Mouse (Mus musculus) midbrain, postnatal 0 days (tissue): Measurements from ENCODE around the gene Tgfbr2. TPM values are rescaled to one million over a fixed set of nuclear protein-coding genes. Genes with fewer than 3 reads are reported as not detected.

Experiments
- ATAC-seq: fragments of 200-750 bp; cut with Nextera tagmentation; 2 replicates; pipeline ENCODE4 v1.8.0; 2017; ENCODE audit warnings: moderate number of reproducible peaks, mild to moderate bottlenecking, moderate TSS enrichment, moderate library complexity; ENCODE audit not compliant: low FRiP score
- DNase-seq: peaks from one replicate; pipeline ENCODE4 v3.0.0-alpha.2; 2015; ENCODE audit warnings: low spot score
- H3K27ac ChIP-seq: fragments of 300-500 bp; sonication (generic); 2 replicates; pipeline ENCODE4 v1.5.1; 2014; ENCODE audit warnings: low read depth, mild to moderate bottlenecking, low read length, mixed read lengths
- H3K27me3 ChIP-seq: fragments of 300-500 bp; sonication (generic); 2 replicates; pipeline ENCODE4 v1.6.1; 2014; ENCODE audit warnings: low read length, control low read depth, mixed read lengths; ENCODE audit not compliant: insufficient read depth
- H3K36me3 ChIP-seq: fragments of 300-500 bp; sonication (generic); 2 replicates; pipeline ENCODE4 v1.6.1; 2014; ENCODE audit warnings: low read length, control low read depth, mixed read lengths; ENCODE audit not compliant: insufficient read depth
- H3K4me1 ChIP-seq: fragments of 300-500 bp; sonication (generic); 2 replicates; pipeline ENCODE4 v1.6.1; 2014; ENCODE audit warnings: mild to moderate bottlenecking, control low read depth, antibody characterized with exemption, low read length, mixed read lengths; ENCODE audit not compliant: insufficient read depth
- H3K4me2 ChIP-seq: fragments of 300-500 bp; sonication (generic); 2 replicates; pipeline ENCODE4 v1.6.1; 2014; ENCODE audit warnings: low read depth, mild to moderate bottlenecking, low read length, mixed read lengths; ENCODE audit not compliant: poor library complexity, severe bottlenecking
- H3K4me3 ChIP-seq: fragments of 300-500 bp; sonication (generic); 2 replicates; pipeline ENCODE4 v1.5.1; 2014; ENCODE audit warnings: low read depth, mild to moderate bottlenecking, low read length, moderate library complexity
- H3K9ac ChIP-seq: fragments of 300-500 bp; sonication (generic); replicated peaks from 2 replicates; pipeline ENCODE4 v1.6.1; 2014; ENCODE audit warnings: mild to moderate bottlenecking, low read length, moderate library complexity, mixed read lengths; ENCODE audit not compliant: poor library complexity, severe bottlenecking
- H3K9me3 ChIP-seq: fragments of 300-500 bp; sonication (generic); 2 replicates; pipeline ENCODE4 v1.6.1; 2016; ENCODE audit warnings: low read length, control low read depth
- CTCF ChIP-seq: IDR thresholded peaks from 2 replicates; pipeline ENCODE4 v1.5.1; 2016; ENCODE audit warnings: antibody characterized with exemption, mild to moderate bottlenecking
- WGBS: fragments of 180-500 bp; shearing (Covaris S2); extraction: QIAGEN DNeasy Blood & Tissue Kit; methylation state at CpG from one replicate; pipeline ENCODE4 v1.1.7; 2014; 5-methylcytosine and 5-hydroxymethylcytosine counted together
- polyA plus RNA-seq: library from polyadenylated mRNA; unstranded; fragments of >200 nt; fragmentation: Nextera tagmentation; extraction: Ambion mirVana; gene quantifications from 2 replicates; pipeline ENCODE4 v1.2.1, GENCODE M21; 2015
- total RNA-seq: library from RNA; depleted of rRNA; stranded (reverse); fragments of >200 nt; gene quantifications from 2 replicates; pipeline ENCODE4 v1.2.3, GENCODE M21; 2014

The Tgfbr2 gene
- total and polyA plus RNA-seq, 2 experiments from 2014 or later, result 7.2 to 20.3 TPM

DNA sequence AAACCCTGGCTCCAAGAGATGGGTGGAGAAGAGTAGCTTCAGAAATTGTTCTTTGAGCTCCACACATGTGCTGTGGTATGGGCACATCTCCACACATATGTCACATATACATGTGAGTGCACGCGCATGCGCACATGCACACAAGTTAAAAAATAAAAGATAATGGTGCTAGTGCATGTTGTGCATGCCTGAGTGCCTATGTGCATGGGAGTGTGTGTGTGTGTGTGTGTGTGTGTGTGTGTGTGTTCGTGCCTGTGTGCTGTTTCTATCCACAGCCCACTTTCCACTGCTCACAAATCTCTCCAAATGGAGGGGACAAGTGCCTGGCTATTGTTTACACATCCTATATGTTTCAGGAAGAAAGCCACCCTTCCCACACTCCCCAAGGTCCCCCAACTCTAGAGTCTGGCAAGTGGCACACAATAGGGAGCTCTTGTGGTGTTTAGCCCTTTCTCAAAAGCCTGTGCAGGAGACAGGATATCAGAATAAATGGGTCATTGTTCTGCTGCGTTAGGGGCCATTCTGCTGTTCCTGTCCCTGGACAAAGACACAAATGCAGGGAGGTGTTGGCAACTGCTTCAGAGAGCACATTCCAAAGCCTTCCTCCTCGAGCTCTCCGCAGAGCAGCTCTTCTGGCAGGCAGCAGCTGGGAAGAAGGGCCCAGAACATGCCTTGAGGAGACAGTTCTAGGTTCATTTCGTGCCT lies 37.9 kb upstream of the Tgfbr2 start:
- no peaks in the 10 kb centered on the region for H3K9me3 ChIP-seq
- H3K9ac ChIP-seq, result no peak overlapping the region
- TF ChIP-seq CTCF, result no peak
- ATAC-seq, result no peak
- peaks cover 3% of the 10 kb centered on the region; the same call in 1 of the 2 replicates for H3K4me1 ChIP-seq
- WGBS, result 58% methylated on average over 8 of the region's 8 CpGs
- H3K36me3 ChIP-seq, result no peaks in the 10 kb centered on the region
- no peak for DNase-seq
- H3K27me3 ChIP-seq, result no peaks in the 10 kb centered on the region
- H3K4me2 ChIP-seq, result no peak overlapping the region
- no peak overlapping the region for H3K27ac ChIP-seq
- H3K4me3 ChIP-seq, result no peak overlapping the region

DNA sequence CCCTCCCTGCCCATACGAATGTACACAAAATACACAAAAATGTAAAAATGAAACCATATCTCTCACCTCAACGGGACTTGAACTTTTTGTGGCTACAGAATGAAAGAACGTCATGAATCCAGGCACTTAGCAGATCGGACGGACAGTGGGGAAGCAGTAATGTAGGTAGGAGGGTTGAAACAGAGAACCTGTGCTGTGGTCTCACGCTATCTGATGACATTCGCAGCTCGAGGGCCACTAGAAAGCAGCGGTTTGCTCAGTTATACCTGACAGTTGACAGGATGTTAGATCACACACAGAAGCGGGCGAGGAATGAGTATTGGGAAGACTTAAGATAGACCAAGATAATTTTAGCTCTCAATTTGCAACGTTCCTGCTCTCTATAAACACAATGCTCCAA lies 36.9 kb upstream of the Tgfbr2 start:
- Histone ChIP-seq H3K4me3 (no peak overlapping the region), H3K9ac (no peak overlapping the region), H3K9me3 (no peaks in the 10 kb centered on the region), H3K27ac (no peak overlapping the region), H3K4me2 (no peak overlapping the region), H3K4me1 (peaks cover 3% of the 10 kb centered on the region; the same call in 1 of the 2 replicates), H3K27me3 (no peaks in the 10 kb centered on the region), H3K36me3 (no peaks in the 10 kb centered on the region)
- TF ChIP-seq CTCF, result no peak
- DNase-seq (no peak), ATAC-seq (no peak)
- 91% methylated on average over 12 of the region's 12 CpGs for WGBS

DNA sequence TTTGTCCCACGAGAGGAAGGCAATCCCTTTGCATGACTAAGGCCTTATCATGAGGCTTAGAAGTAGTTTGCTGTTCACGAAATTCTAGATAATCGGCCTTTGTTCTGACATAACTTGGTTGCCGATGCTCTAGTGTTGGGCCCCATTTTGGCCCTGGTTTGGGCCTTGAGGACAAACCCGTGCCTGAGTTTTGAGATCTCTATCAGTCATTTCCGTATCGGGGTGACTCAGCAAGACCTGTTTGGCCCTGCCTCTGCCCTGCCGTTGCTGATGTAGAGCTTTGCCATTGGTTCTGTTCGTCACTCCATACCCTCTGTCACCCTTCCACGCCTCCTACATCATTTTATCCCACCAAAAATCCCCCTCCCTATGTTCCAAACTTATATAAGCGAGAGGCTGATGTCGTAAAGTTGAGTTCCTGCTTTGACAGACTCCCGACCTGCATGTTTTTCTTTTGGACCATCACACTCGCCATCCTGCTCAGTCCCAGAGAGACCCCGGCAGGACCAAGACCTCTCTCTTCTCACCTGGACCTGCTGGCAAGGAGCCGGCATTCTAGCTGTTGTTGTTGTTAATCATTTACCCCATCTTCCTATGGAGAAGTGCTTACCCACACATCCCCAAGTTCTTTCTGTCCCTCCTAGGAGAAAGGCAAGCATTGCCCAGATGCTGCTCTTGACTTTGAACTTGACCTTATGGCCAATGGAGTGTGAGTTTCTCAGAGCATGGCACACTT lies 33.2 kb upstream of the Tgfbr2 start:
- Histone ChIP-seq H3K9me3 (no peaks in the 10 kb centered on the region), H3K36me3 (no peaks in the 10 kb centered on the region), H3K9ac (no peak overlapping the region), H3K27me3 (no peaks in the 10 kb centered on the region), H3K4me2 (no peak overlapping the region), H3K27ac (no peak overlapping the region), H3K4me1 (peaks cover 3% of the 10 kb centered on the region; the same call in 1 of the 2 replicates), H3K4me3 (no peak overlapping the region)
- no peak for ATAC-seq
- DNase-seq, result no peak
- WGBS, result 89% methylated on average over 16 of the region's 16 CpGs
- no peak for TF ChIP-seq CTCF

DNA sequence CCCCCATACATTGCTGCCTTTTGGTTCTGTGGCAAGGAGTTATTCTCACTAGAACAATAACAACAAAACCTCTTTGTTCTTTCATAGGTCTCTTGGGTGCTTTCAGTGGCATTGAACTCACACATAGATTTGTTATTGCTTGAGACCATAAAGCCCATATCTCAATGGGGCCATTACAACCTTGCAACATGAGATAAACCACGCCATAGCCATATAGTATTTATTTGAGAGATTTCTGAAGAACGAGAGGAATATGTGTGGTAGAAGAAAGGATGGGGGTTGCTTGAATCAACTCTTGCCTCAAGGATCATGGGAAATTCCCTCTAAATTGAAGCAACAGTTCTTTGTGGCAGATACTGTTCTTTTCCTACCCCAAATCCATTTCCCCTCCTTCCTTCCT lies 31.7 kb upstream of the Tgfbr2 start:
- Histone ChIP-seq H3K27me3 (no peaks in the 10 kb centered on the region), H3K27ac (no peak overlapping the region), H3K9me3 (no peaks in the 10 kb centered on the region), H3K36me3 (no peaks in the 10 kb centered on the region), H3K4me1 (no peaks in the 10 kb centered on the region), H3K4me3 (no peak overlapping the region), H3K4me2 (no peak overlapping the region), H3K9ac (no peak overlapping the region)
- no peak for DNase-seq
- 85% methylated on average over 2 of the region's 2 CpGs for WGBS
- no peak for TF ChIP-seq CTCF
- no peak for ATAC-seq

DNA sequence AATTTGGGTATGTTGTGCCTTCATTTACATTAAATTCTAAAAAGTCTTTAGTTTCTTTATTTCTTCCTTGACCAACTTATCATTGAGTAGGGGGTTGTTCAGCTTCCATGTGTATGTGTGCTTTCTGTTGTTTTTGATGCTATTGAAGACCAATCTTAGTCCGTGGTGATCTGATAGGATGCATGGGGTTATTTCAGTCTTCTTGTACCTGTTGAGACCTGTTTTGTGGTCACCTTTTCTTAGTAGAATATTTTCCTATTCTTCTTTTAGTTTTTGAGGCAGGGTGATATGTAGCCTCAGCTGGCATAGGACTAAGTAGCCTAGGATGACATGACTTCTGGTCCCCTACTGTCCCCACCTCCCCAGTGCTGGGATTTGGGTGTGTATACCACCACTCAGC lies 28.5 kb upstream of the Tgfbr2 start:
- DNase-seq (no peak), ATAC-seq (no peak)
- no peaks in the 10 kb centered on the region for H3K9me3 ChIP-seq
- no peak overlapping the region for H3K9ac ChIP-seq
- no peak overlapping the region for H3K27ac ChIP-seq
- no peaks in the 10 kb centered on the region for H3K36me3 ChIP-seq
- no peak for TF ChIP-seq CTCF
- H3K4me2 ChIP-seq, result no peak overlapping the region
- no peak overlapping the region for H3K4me3 ChIP-seq
- H3K27me3 ChIP-seq, result no peaks in the 10 kb centered on the region
- no peaks in the 10 kb centered on the region for H3K4me1 ChIP-seq
- WGBS, result 88% methylated on average over 1 of the region's 1 CpGs

DNA sequence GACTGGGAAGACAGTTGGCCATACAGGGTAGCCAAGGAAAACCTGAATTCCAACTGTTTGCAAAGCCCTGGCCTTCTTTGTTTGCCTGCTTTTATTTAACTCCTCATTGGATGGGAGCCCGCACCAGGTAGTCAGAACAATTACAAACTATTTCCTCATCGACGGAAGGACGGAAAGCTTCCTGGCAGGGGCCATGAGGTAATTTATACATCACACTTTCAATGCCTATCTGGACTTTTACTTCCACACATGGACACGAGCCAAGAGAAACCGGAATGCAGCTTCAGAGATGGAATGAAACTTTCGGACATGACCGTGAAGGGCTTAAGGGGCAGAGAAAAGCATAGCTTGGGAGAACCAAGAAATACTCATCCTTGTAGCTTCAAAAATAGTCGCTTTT lies 24.0 kb upstream of the Tgfbr2 start:
- Histone ChIP-seq H3K27me3 (no peaks in the 10 kb centered on the region), H3K27ac (no peak overlapping the region), H3K4me2 (no peak overlapping the region), H3K9me3 (no peaks in the 10 kb centered on the region), H3K4me3 (no peak overlapping the region), H3K4me1 (0 out of 2 replicates have a peak, but pooled peaks cover 3% of the 10 kb centered on the region), H3K36me3 (no peaks in the 10 kb centered on the region), H3K9ac (no peak overlapping the region)
- no peak for DNase-seq
- TF ChIP-seq CTCF, result no peak
- 39% methylated on average over 9 of the region's 9 CpGs for WGBS
- ATAC-seq, result no peak
